Mouse (Mus musculus) small intestine, adult 2 months (tissue): ENCODE results near the gene Rnd3. TPM values are rescaled to one million over a fixed set of nuclear protein-coding genes. Genes with fewer than 3 reads are reported as not detected.

Experiments used
- H3K27ac ChIP-seq: fragments of 200-500 bp; 2 replicates; pipeline ENCODE4 v1.5.1; 2012; ENCODE audit warnings: low read depth, low read length, control low read depth, inconsistent platforms; ENCODE audit not compliant: insufficient read depth
- H3K27me3 ChIP-seq: fragments of 200-500 bp; 2 replicates; pipeline ENCODE4 v1.6.1; 2012; ENCODE audit warnings: mild to moderate bottlenecking, moderate library complexity, low read length, inconsistent platforms; ENCODE audit not compliant: control insufficient read depth, insufficient read depth
- H3K36me3 ChIP-seq: fragments of 200-500 bp; 2 replicates; pipeline ENCODE4 v1.6.1; 2012; ENCODE audit warnings: mild to moderate bottlenecking, low read length, control low read depth, inconsistent platforms; ENCODE audit not compliant: control insufficient read depth, insufficient read depth
- H3K4me1 ChIP-seq: fragments of 200-500 bp; 2 replicates; pipeline ENCODE4 v1.6.1; 2012; ENCODE audit warnings: low read length, inconsistent platforms, mixed read lengths; ENCODE audit not compliant: control insufficient read depth, insufficient read depth, insufficient read length
- H3K4me3 ChIP-seq: fragments of 200-500 bp; 2 replicates; pipeline ENCODE4 v1.5.1; 2012; ENCODE audit warnings: low read depth, mild to moderate bottlenecking, control low read depth, inconsistent platforms, low read length, moderate library complexity
- CTCF ChIP-seq: fragments of 200-500 bp; IDR thresholded peaks from 2 replicates; pipeline ENCODE4 v1.5.1; 2012; ENCODE audit warnings: low read depth, mild to moderate bottlenecking, control low read depth, inconsistent platforms, low read length, moderate library complexity, mixed read lengths; ENCODE audit not compliant: insufficient replicate concordance, insufficient read length; ENCODE audit errors: extremely low read depth
- POLR2A ChIP-seq: fragments of 200-500 bp; IDR thresholded peaks from 2 replicates; pipeline ENCODE4 v1.6.1; 2012; ENCODE audit warnings: low read depth, mild to moderate bottlenecking, control low read depth, inconsistent platforms, low read length, moderate library complexity
- whole genome bisulfite sequencing: fragments of 180-500 bp; shearing (Covaris S2); methylation state at CpG from one replicate; pipeline ENCODE4 v1.1.7; 2018; 5-methylcytosine and 5-hydroxymethylcytosine counted together
- polyA plus RNA-seq: library from polyadenylated mRNA; depleted of rRNA; stranded (reverse); fragments of >200 nt; gene quantifications from 2 replicates; pipeline ENCODE4 v1.2.3, GENCODE M21; 2012; rRNA removed

Rnd3 gene
- polyA plus RNA-seq, result 0.42 and 0.62 TPM in 2 replicates

- H3K4me1 ChIP-seq, result peaks cover 10% of the 10 kb centered on the region; the same call in 1 of the 2 replicates
- H3K27me3 ChIP-seq, result no peaks in the 10 kb centered on the region
- peak within 1 kb of the TSS; percentile 93 for H3K27ac ChIP-seq
- under 1% methylated on average over 25 of the region's 25 CpGs for WGBS
- H3K36me3 ChIP-seq, result no peaks in the 10 kb centered on the region
- peak within 1 kb of the TSS; percentile 96 for H3K4me3 ChIP-seq
- TF ChIP-seq CTCF (peak; percentile 83), POLR2A (peak; percentile 99)
These were observed at the start of gene Rnd3 for GRCm38 (mm10) chr2:51148975-51149374. Gene Rnd3, minus strand, starts transcription at chr2:51149111.

GRCm38 (mm10) chr2:51192319-51192718 is 43.4 kb upstream of the Rnd3 start:
- H3K4me1 ChIP-seq, result no peaks in the 10 kb centered on the region
- WGBS, result 46% methylated on average over 2 of the region's 2 CpGs
- H3K27ac ChIP-seq, result no peak overlapping the region
- H3K36me3 ChIP-seq, result no peaks in the 10 kb centered on the region
- H3K27me3 ChIP-seq, result no peaks in the 10 kb centered on the region
- no peak overlapping the region for H3K4me3 ChIP-seq
- no peak for TF ChIP-seq POLR2A
- no peak for TF ChIP-seq CTCF

GRCm38 (mm10) chr2:51185762-51186161 is 36.9 kb upstream of the Rnd3 start:
- Histone ChIP-seq H3K4me1 (no peaks in the 10 kb centered on the region), H3K4me3 (no peak overlapping the region), H3K27me3 (no peaks in the 10 kb centered on the region), H3K27ac (no peak overlapping the region), H3K36me3 (no peaks in the 10 kb centered on the region)
- 89% methylated on average over 2 of the region's 2 CpGs for WGBS
- no peak for TF ChIP-seq CTCF
- TF ChIP-seq POLR2A, result no peak

GRCm38 (mm10) chr2:51182990-51183389 is 34.1 kb upstream of the Rnd3 start:
- Histone ChIP-seq H3K36me3 (no peaks in the 10 kb centered on the region), H3K4me1 (no peaks in the 10 kb centered on the region), H3K27me3 (no peaks in the 10 kb centered on the region), H3K4me3 (no peak overlapping the region), H3K27ac (no peak overlapping the region)
- 89% methylated on average over 4 of the region's 4 CpGs for WGBS
- no peak for TF ChIP-seq CTCF
- TF ChIP-seq POLR2A, result no peak

GRCm38 (mm10) chr2:51181376-51181775 is 32.5 kb upstream of the Rnd3 start:
- Histone ChIP-seq H3K4me3 (no peak overlapping the region), H3K4me1 (no peaks in the 10 kb centered on the region), H3K27ac (no peak overlapping the region), H3K27me3 (no peaks in the 10 kb centered on the region), H3K36me3 (no peaks in the 10 kb centered on the region)
- TF ChIP-seq CTCF, result no peak
- TF ChIP-seq POLR2A, result no peak

- WGBS, result 71% methylated on average over 3 of the region's 3 CpGs
- no peaks in the 10 kb centered on the region for H3K27me3 ChIP-seq
- H3K4me1 ChIP-seq, result no peaks in the 10 kb centered on the region
- no peak overlapping the region for H3K4me3 ChIP-seq
- H3K36me3 ChIP-seq, result no peaks in the 10 kb centered on the region
- no peak for TF ChIP-seq POLR2A
- no peak for TF ChIP-seq CTCF
- no peak overlapping the region for H3K27ac ChIP-seq
These were observed 30.2 kb upstream of the Rnd3 start for GRCm38 (mm10) chr2:51179096-51179495.

GRCm38 (mm10) chr2:51177615-51178014 is 28.7 kb upstream of the Rnd3 start:
- H3K36me3 ChIP-seq, result no peaks in the 10 kb centered on the region
- no peaks in the 10 kb centered on the region for H3K27me3 ChIP-seq
- no peak for TF ChIP-seq POLR2A
- no peak for TF ChIP-seq CTCF
- no peak overlapping the region for H3K4me3 ChIP-seq
- WGBS, result 29% methylated on average over 3 of the region's 3 CpGs
- H3K4me1 ChIP-seq, result no peaks in the 10 kb centered on the region
- H3K27ac ChIP-seq, result no peak overlapping the region
